Mouse (Mus musculus): Measurements from ENCODE around the gene Ttc9c.

Gene Ttc9c

DNA sequence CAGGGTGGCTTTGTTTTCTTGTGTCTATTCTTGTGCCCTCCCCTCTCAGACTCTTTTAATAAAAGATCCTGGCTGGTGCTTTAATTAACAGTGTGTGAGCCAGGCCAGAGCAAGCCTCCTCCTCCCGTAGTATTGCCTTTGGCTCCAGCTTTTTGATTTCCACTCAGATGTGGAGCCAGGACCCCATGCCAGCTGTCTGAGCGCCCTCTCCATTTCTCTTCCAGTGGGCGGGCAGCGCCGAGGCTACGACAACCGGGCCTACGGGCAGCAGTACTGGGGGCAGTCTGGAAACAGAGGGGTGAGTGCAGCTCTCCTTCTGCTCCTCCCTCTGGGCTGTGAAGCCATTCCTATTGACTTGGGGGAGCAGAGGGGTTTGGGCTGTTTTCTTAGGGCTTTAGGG, 11.5 kb upstream of the Ttc9c start:
- ATAC-seq (ENCODE audit: low TSS enrichment), result no peak

- no peak for ATAC-seq (ENCODE audit: low TSS enrichment)
Measured at GRCm38 (mm10) chr19:8829660-8830059, 10.5 kb upstream of the Ttc9c start, which contains the start of gene AC129217.1. Gene AC129217.1 (plus strand): TSS chr19:8829773.

GRCm38 (mm10) chr19:8822696-8823095, 3.6 kb upstream of the Ttc9c start:
- no peak for ATAC-seq (ENCODE audit: low TSS enrichment)

DNA sequence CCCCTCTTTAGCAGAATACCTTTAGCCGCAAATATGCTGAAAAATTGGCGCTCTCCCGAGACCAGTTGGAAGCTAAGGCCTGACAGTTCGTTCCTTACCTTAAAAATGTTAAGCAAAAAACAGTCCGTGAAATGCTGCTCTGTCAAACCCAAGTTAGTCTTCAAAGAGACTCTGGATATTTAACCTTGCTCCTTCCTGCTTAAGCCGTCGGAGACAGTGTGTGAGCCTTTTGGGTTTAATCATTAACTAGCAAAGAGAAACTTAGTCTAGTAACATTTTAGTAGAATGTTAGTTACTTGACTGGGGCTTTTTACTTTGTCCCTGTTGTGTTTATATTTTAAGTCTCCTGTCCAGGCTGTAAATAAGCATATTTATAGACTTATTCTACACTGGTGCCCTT, 2.0 kb upstream of the Ttc9c start:
- ATAC-seq (ENCODE audit: low TSS enrichment), result no peak

DNA sequence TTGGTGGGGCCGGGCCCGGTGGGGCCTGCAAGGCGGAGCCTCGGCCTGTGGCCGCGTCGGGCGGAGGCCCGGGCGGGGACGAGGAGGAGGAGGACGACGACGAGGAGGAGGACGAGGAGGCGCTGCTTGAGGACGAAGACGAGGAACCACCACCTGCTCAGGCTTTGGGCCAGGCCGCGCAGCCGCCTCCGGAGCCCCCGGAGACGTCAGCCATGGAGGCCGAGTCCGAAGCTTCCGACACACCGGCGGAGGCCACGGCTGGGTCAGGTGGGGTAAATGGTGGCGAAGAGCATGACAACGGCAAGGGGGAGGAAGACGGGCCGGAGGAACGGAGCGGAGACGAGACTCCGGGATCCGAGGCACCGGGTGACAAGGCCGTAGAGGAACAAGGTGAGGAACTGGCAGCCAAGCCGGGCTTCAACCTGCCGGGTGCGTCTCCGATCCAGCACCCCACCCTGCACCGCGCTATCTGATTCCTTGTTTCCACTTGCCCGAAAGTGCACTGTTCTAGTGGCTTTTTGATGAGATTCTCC, 1.4 kb upstream of the Ttc9c start:
- peak; percentile 15; the same call in 1 of the 2 replicates for ATAC-seq (ENCODE audit: low TSS enrichment)

- ATAC-seq (ENCODE audit: low TSS enrichment), result peak; percentile 88
Measured at GRCm38 (mm10) chr19:8819596-8820423, 677 bp upstream of the Ttc9c start, which contains the start of gene Hnrnpul2. Gene Hnrnpul2 (plus strand): TSS chr19:8820010.

- ATAC-seq (ENCODE audit: low TSS enrichment), result no peak
Measured at GRCm38 (mm10) chr19:8818301-8818798, 783 bp downstream of the Ttc9c start.

GRCm38 (mm10) chr19:8817001-8817400, 2.1 kb downstream of the Ttc9c start:
- no peak for ATAC-seq (ENCODE audit: low TSS enrichment)

DNA sequence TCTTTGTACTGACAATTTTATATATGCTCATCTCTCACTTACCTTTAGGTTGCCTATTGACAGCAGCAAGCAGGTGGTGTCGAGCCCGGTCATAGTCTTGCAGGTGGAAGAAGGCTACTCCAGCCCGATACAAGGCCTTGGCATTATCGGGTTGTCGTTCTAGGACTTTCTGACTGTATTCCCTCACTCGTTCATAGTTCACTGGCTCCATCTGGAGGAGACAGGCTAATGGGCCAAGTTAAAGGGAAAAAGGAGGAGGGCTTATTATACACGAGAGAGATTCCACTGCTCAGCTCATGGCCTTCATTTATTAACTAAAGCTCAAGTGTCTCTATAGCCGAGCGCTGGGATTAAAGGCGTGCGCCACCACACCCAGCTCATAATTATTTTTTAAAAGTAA, 3.3 kb downstream of the Ttc9c start:
- no peak for ATAC-seq (ENCODE audit: low TSS enrichment)

DNA sequence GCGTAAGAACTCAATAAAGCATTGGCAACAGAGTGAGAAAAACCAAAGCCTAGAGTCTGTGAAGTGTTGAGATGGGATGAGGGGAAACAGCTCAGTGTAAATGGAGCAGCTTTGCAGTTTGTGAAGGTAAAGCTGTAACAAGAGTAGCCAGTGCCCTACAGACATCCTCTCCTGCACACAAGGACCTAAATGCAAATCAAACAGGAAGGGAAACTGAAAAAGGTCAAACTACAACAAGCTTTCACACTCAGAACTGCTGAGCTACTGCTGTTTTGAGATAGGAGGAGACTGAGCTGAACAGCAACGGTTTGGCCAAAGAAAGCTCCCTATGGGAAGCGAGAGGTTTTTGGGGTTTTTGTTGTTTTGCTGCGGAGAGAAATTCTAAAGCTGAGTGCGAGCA, 12.3 kb downstream of the Ttc9c start:
- ATAC-seq (ENCODE audit: low TSS enrichment), result no peak

DNA sequence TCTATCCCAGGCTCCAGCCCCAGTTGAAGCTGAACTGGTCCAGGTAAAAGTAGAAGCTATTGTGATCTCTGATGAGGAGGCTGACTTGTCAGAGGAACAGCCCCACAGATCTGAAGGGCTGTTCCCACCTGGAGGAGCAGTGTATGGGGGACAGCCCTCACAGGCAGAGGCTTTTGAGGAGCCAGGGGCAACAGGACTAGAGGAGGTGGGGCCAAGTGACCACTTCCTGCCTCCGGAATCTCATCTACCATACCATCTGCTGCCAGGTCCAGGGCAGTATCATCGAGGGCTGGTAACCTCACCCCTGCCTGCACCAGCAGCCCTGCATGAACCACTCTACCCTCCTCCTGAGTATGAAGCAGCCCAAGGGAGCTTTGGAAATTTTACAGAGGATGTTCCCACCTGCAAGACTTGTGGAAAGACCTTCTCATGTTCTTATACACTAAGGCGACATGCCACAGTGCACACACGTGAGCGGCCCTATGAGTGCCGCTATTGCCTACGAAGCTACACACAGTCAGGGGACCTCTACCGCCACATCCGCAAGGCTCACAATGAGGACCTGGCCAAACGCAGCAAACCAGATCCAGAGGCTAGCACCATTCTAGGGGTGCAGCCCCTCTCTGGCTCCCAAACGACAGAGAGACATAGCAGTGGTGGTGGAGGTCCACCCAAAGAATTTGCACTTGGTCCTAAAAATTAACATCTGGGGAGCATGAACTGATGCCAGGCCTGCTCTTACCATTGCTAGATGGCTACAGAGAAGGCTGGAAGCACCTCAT, 15.1 kb downstream of the Ttc9c start:
- ATAC-seq (ENCODE audit: low TSS enrichment), result no peak

GRCm38 (mm10) chr19:8803204-8803780, 15.8 kb downstream of the Ttc9c start:
- ATAC-seq (ENCODE audit: low TSS enrichment), result no peak

GRCm38 (mm10) chr19:8802130-8802821, 16.9 kb downstream of the Ttc9c start, which contains the start of gene Zbtb3:
Gene Zbtb3 (plus strand): TSS chr19:8802555.
- peak; percentile 91 for ATAC-seq (ENCODE audit: low TSS enrichment)

DNA sequence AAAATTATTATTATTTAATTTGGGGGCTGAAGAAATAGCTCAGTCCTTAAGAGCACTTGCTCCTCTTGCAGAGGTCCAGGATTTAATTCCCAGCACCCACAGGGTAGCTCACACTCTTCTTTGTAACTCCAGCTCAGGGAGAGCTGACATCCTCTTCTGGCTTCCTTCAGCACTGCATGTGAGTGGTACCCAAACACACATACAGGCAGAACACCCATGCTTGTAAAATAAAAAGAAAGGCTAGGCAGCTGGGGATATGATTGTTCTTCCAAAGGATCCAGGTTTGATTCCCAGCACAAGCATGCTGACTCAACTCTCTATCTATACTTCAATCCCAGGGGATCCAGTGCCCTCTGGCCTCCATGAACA, 20.2 kb downstream of the Ttc9c start:
- no peak for ATAC-seq (ENCODE audit: low TSS enrichment)

GRCm38 (mm10) chr19:8798264-8798946, 20.7 kb downstream of the Ttc9c start, which contains the start of gene Polr2g:
Gene Polr2g (minus strand): TSS chr19:8798577.
- peak; percentile 80 for ATAC-seq (ENCODE audit: low TSS enrichment)

DNA sequence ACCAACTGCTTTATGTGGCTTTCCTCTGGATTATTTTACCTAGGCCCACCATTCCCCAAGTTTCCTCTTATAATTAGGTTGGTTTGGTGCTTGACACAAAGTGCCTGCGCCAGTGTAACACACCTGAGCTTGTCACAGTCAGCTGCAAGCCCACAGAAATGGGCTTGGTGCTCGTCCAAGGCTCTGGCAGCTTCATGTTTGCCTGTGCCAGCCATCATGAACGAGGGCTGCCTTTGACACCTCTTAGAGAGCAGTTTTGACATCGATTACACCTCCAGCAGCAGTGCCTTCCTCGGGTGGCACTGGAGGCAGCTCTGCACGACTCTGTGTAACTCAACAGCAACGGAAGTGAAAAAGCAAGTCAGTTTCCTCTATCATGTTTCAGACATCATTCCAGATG, 29.0 kb downstream of the Ttc9c start:
- ATAC-seq (ENCODE audit: low TSS enrichment), result no peak

DNA sequence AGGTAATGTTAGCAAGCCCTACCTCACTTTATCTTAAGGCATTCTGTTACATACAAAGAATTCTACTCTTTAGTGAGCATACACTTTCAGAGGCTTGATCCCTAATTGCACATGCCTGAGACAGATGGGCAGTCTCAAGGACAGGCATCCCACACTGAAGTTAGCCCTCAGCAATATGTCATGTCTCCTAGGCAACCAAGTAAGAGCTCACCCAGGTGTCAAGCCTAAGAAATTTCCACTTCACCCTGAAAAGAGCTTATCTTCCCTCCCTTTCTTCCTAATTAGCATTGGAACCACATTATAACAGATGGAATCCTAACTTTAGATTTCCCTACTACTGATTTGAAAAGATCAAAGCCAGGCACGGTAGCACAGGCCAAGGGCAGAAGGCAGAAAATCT, 30.0 kb downstream of the Ttc9c start:
- ATAC-seq (ENCODE audit: low TSS enrichment), result peak; percentile 51

DNA sequence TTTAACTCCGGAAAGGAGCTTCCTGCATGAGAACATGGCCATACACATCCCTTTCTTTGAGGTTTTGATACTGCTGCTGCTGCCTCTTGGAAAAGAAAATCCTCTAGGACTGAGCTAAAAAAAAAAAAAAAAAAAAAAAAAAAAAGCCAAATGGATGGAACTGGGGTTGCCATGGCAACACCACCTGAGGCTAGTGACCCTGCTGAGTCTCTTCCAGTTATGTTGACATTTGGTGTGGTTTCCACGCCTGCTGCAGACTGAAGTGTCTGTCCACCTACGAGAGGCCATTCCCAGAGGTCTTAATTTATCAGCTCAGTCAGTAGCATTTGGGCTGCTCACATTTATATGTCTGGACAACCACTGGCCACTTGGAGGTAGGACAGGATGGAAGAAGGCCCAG, 30.6 kb downstream of the Ttc9c start:
- ATAC-seq (ENCODE audit: low TSS enrichment), result no peak

DNA sequence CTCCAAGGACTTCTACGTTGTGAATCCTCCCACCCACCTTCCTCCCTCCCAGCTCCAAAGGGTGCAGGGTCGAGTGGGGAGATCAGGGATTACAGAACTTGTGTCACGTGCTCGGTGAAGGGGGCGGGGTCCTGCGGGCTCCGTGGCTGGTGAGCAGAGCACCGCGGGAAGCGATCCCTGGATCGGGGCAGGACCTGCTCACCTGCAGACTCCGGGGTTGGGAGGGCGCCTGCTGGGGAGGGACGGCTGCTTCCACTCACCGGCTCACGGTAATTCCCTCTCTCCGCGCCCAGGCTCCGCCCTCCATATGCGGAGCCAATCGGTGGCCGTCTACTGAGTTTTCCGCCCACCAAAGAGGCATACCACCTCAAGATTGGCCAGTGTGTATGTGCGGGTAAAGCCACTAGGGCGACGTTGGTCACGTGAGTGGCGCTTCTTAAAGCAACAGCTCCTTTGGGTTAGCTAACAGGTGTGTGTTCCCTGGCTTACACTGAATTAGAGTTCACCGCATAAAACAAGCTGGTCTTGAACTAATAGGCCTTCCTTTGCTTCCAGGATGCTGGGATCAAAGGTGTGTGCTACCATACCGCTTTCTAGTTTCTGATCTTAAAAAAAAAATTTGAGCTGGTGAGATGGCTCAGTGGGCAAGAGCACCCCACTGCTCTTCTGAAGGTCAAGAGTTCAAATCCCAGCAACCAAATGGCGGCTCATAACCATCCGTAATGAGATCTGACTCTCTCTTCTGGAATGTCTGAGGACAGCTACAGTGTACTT, 32.9 kb downstream of the Ttc9c start, which contains the start of gene Taf6l:
Gene Taf6l, minus strand, starts transcription at position 410 of the 774 bp plus-strand sequence.
- ATAC-seq (ENCODE audit: low TSS enrichment), result peak; percentile 98

GRCm38 (mm10) chr19:8774951-8775421, 44.1 kb downstream of the Ttc9c start:
- no peak for ATAC-seq (ENCODE audit: low TSS enrichment)

Measured in frontal cortex, adult (tissue).